8 mouse cellular contexts compared by ENCODE assay signal in the genomic region with DNA sequence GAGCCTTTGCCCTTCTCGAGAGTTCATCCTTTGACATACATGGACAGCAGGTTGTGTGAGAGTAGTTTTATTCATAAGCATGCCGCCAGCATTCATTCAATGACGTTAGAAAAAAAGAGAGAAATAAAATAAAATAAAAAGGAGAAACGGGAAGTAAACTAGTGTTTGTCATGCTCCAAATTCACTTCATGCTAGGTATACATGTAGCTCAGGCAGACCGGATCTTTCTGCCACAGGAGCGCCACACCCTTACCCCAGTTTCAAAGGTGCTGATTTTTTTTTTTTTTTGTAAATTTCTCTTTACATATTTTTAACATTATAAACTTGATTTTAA. TPM values are rescaled to one million over a fixed set of nuclear protein-coding genes. Genes with fewer than 3 reads are reported as not detected.
DNase-seq lines count a peak whose midpoint lies in the region; ATAC-seq and TF ChIP-seq lines count a peak whose summit lies in the region.

No protein-coding gene starts in this region.

- peak overlapping the region; percentile 85 for H3K4me3 ChIP-seq in kidney, embryonic 14.5 days (ENCODE audit: low read length)
- H3K4me3 ChIP-seq in bone marrow macrophage, adult 2 months (ENCODE audit: insufficient read depth, low read length), result peak overlapping the region; percentile 83
- H3K4me3 ChIP-seq in intestine, embryonic 14.5 days (ENCODE audit: low read depth, low read length), result peak overlapping the region; percentile 87
- H3K4me3 ChIP-seq in myocyte, result peak overlapping the region; percentile 88

- H3K27ac ChIP-seq in kidney, embryonic 14.5 days (ENCODE audit: low read depth, low read length), result peak overlapping the region; percentile 80; the same call in 1 of the 2 replicates
- H3K27ac ChIP-seq in bone marrow macrophage, adult 2 months (ENCODE audit: insufficient read depth, low read depth, low read length), result peak overlapping the region; percentile 43
- H3K27ac ChIP-seq in intestine, embryonic 14.5 days (ENCODE audit: low read depth), result peak overlapping the region; percentile 82

- no peak for DNase-seq in kidney, postnatal 4 days
- DNase-seq in intestine, embryonic 14.5 days (ENCODE audit: low spot score), result no peak
- no peak for DNase-seq in cerebellum, adult 11-12 months
- DNase-seq in left cerebral cortex, adult 8-10 months (ENCODE audit: low spot score in 2 of 2), result no peak
- DNase-seq in gastrocnemius, adult 18-20 months (ENCODE audit: low spot score), result no peak

- no peaks in the 10 kb centered on the region for H3K36me3 ChIP-seq in kidney, embryonic 14.5 days (ENCODE audit: control insufficient read depth, insufficient read depth, low read length)
- no peaks in the 10 kb centered on the region for H3K36me3 ChIP-seq in intestine, embryonic 14.5 days (ENCODE audit: control insufficient read depth, insufficient read depth, low read length)
- H3K36me3 ChIP-seq in myocyte (ENCODE audit: control insufficient read depth, insufficient read depth), result no peaks in the 10 kb centered on the region

- peak overlapping the region; percentile 82 for H3K9ac ChIP-seq in kidney, embryonic 14.5 days (ENCODE audit: low read depth, low read length)
- peak overlapping the region; percentile 93 for H3K9ac ChIP-seq in intestine, embryonic 14.5 days (ENCODE audit: low read length)

- H3ac ChIP-seq in myocyte (ENCODE audit: control insufficient read depth, insufficient read length), result peak overlapping the region; percentile 41

- H3K79me2 ChIP-seq in myocyte (ENCODE audit: control insufficient read depth, insufficient read depth), result peaks cover 5% of the 10 kb centered on the region

- TF ChIP-seq CTCF in bone marrow macrophage, adult 2 months (IDR thresholded peaks at IDR 0.05; ENCODE audit: low read depth, low read length), result no peak

- 12% methylated on average over 6 of the region's 6 CpGs for WGBS in kidney, embryonic 14.5 days
- WGBS in intestine, embryonic 14.5 days, result 10% methylated on average over 6 of the region's 6 CpGs

- no peaks in the 10 kb centered on the region for H3K27me3 ChIP-seq in kidney, embryonic 14.5 days (ENCODE audit: control insufficient read depth, insufficient read depth, low read length)
- H3K27me3 ChIP-seq in intestine, embryonic 14.5 days (replicated peaks; ENCODE audit: control insufficient read depth, insufficient read depth, low read length), result no peaks in the 10 kb centered on the region
- no peaks in the 10 kb centered on the region for H3K27me3 ChIP-seq in myocyte (ENCODE audit: control insufficient read depth, insufficient read depth, insufficient read length)

- no peaks in the 10 kb centered on the region; the same call in 1 of the 2 replicates for H3K4me1 ChIP-seq in kidney, embryonic 14.5 days (ENCODE audit: control insufficient read depth, insufficient read depth, low read length)
- peaks cover 10% of the 10 kb centered on the region for H3K4me1 ChIP-seq in bone marrow macrophage, adult 2 months (ENCODE audit: control insufficient read depth, insufficient read depth, low read length)
- H3K4me1 ChIP-seq in intestine, embryonic 14.5 days (replicated peaks; ENCODE audit: control insufficient read depth, insufficient read depth, low read length), result peaks cover 10% of the 10 kb centered on the region

- H3K4me2 ChIP-seq in kidney, embryonic 14.5 days (replicated peaks; ENCODE audit: low read depth, low read length), result peak overlapping the region; percentile 78
- H3K4me2 ChIP-seq in intestine, embryonic 14.5 days (ENCODE audit: low read length), result peak overlapping the region; percentile 90
- H3K4me2 ChIP-seq in myocyte (ENCODE audit: low read depth), result peak overlapping the region; percentile 85

- no peak for ATAC-seq in kidney, embryonic 14.5 days (ENCODE audit: low FRiP score, low TSS enrichment)
- no peak for ATAC-seq in intestine, embryonic 14.5 days (replicated peaks; ENCODE audit: low FRiP score, low TSS enrichment, low read depth)

- no peaks in the 10 kb centered on the region for H3K9me3 ChIP-seq in kidney, embryonic 14.5 days (ENCODE audit: control insufficient read depth, low read length)
- H3K9me3 ChIP-seq in intestine, embryonic 14.5 days (ENCODE audit: control insufficient read depth, low read length), result no peaks in the 10 kb centered on the region

- TF ChIP-seq POLR2A in bone marrow macrophage, adult 2 months (IDR thresholded peaks at IDR 0.05; ENCODE audit: borderline replicate concordance, low read depth, low read length), result no peak
- TF ChIP-seq POLR2A in myocyte (IDR thresholded peaks at IDR 0.05; ENCODE audit: insufficient read length, low read depth), result no peak

TF ChIP-seq in myocyte, 11 proteins besides CTCF, POLR2A, EP300 and RAD21:
- no peak for TF ChIP-seq TCF3 (IDR thresholded peaks at IDR 0.05; ENCODE audit: insufficient read length, low read depth)

RNA-seq across cellular contexts. Expression of gene Cab39l, which starts 0.7 kb away (rescaled TPM):
- polyA plus RNA-seq in kidney, embryonic 14.5 days (2014; fragmentation: Nextera tagmentation; extraction: Ambion mirVana), result 35.4 and 42.6 TPM in 2 replicates
- polyA plus RNA-seq in bone marrow macrophage, adult 2 months (2012; ENCODE audit: insufficient read depth, insufficient read length, missing spikeins), result 26.9 and 32.4 TPM in 2 replicates
- polyA plus RNA-seq in intestine, embryonic 14.5 days (2014; fragmentation: Nextera tagmentation; extraction: Ambion mirVana), result 36.2 and 39.7 TPM in 2 replicates
- 8.3 TPM for polyA plus RNA-seq in myocyte (2012; fragmentation: generic; extraction: Trizol)
- 10 to 100 TPM; 22.7 to 31.4 (median 29.1) TPM for total RNA-seq in left cerebral cortex, adult 8-10 months (2022)
- 10 to 100 TPM; 22.5 to 23.6 TPM for total RNA-seq in gastrocnemius, adult 18-20 months (2021)

RNA-seq across cellular contexts. Expression of gene Setdb2, which starts 0.8 kb away (rescaled TPM):
- 7.7 and 13.5 TPM in 2 replicates for polyA plus RNA-seq in kidney, embryonic 14.5 days (2014; fragmentation: Nextera tagmentation; extraction: Ambion mirVana)
- 12.5 and 14.4 TPM in 2 replicates for polyA plus RNA-seq in bone marrow macrophage, adult 2 months (2012; ENCODE audit: insufficient read depth, insufficient read length, missing spikeins)
- 8.4 and 11.1 TPM in 2 replicates for polyA plus RNA-seq in intestine, embryonic 14.5 days (2014; fragmentation: Nextera tagmentation; extraction: Ambion mirVana)
- polyA plus RNA-seq in myocyte (2012; fragmentation: generic; extraction: Trizol), result 2.2 TPM
- 1 to 10 TPM; 5.3 to 8.1 (median 6.2) TPM for total RNA-seq in left cerebral cortex, adult 8-10 months (2022)
- total RNA-seq in gastrocnemius, adult 18-20 months (2021), result 1 to 10 TPM; 4.0 to 5.0 TPM

RNA-seq across cellular contexts. Expression of gene Phf11c, which starts 46.3 kb away (rescaled TPM):
- polyA plus RNA-seq in kidney, embryonic 14.5 days (2014; fragmentation: Nextera tagmentation; extraction: Ambion mirVana), result 0.64 and 0.79 TPM in 2 replicates
- polyA plus RNA-seq in bone marrow macrophage, adult 2 months (2012; ENCODE audit: insufficient read depth, insufficient read length, missing spikeins), result 2.2 and 2.4 TPM in 2 replicates
- 0.71 and 0.91 TPM in 2 replicates for polyA plus RNA-seq in intestine, embryonic 14.5 days (2014; fragmentation: Nextera tagmentation; extraction: Ambion mirVana)
- 0.07 TPM for polyA plus RNA-seq in myocyte (2012; fragmentation: generic; extraction: Trizol)
- under 1 TPM; 0.17 to 0.60 (median 0.23) TPM for total RNA-seq in left cerebral cortex, adult 8-10 months (2022)
- total RNA-seq in gastrocnemius, adult 18-20 months (2021), result under 1 TPM; 0.25 to 0.45 TPM
